Mouse (Mus musculus) hindbrain, embryonic 13.5 days (tissue): ENCODE measurements around the gene Slfn8. TPM values are rescaled to one million over a fixed set of nuclear protein-coding genes. Genes with fewer than 3 reads are reported as not detected.

Source experiments
- ATAC-seq: fragments of 200-750 bp; cut with Nextera tagmentation; 2 replicates; pipeline ENCODE4 v1.8.0; 2017; ENCODE audit warnings: moderate TSS enrichment; ENCODE audit not compliant: low FRiP score
- H3K27ac ChIP-seq: fragments of 300-500 bp; sonication (generic); 2 replicates; pipeline ENCODE4 v1.5.1; 2015; ENCODE audit warnings: inconsistent platforms, mild to moderate bottlenecking, moderate library complexity
- H3K27me3 ChIP-seq: fragments of 300-500 bp; sonication (generic); 2 replicates; pipeline ENCODE4 v1.6.1; 2015; ENCODE audit warnings: mild to moderate bottlenecking, inconsistent platforms
- H3K36me3 ChIP-seq: fragments of 300-500 bp; sonication (generic); 2 replicates; pipeline ENCODE4 v1.6.1; 2015; ENCODE audit warnings: mild to moderate bottlenecking, inconsistent platforms
- H3K4me1 ChIP-seq: fragments of 300-500 bp; sonication (generic); replicated peaks from 2 replicates; pipeline ENCODE4 v1.6.1; 2015; ENCODE audit warnings: inconsistent platforms
- H3K4me2 ChIP-seq: fragments of 300-500 bp; sonication (generic); 2 replicates; pipeline ENCODE4 v1.6.1; 2015; ENCODE audit warnings: inconsistent platforms, mild to moderate bottlenecking, moderate library complexity
- H3K4me3 ChIP-seq: fragments of 300-500 bp; sonication (generic); 2 replicates; pipeline ENCODE4 v1.5.1; 2015; ENCODE audit warnings: mild to moderate bottlenecking, inconsistent platforms
- H3K9ac ChIP-seq: fragments of 300-500 bp; sonication (generic); 2 replicates; pipeline ENCODE4 v1.6.1; 2015; ENCODE audit warnings: mild to moderate bottlenecking, inconsistent platforms
- H3K9me3 ChIP-seq: fragments of 300-500 bp; sonication (generic); 2 replicates; pipeline ENCODE4 v1.6.1; 2016; ENCODE audit warnings: inconsistent platforms
- WGBS: fragments of 180-500 bp; shearing (Covaris S2); methylation state at CpG from one replicate; pipeline ENCODE4 v1.1.7; 2015; 5-methylcytosine and 5-hydroxymethylcytosine counted together
- polyA plus RNA-seq: library from polyadenylated mRNA; unstranded; fragments of >200 nt; fragmentation: Nextera tagmentation; extraction: Ambion mirVana; gene quantifications from 2 replicates; pipeline ENCODE4 v1.2.1, GENCODE M21; 2015

Gene Slfn8
- polyA plus RNA-seq, result 0.10 and 0.35 TPM in 2 replicates

DNA sequence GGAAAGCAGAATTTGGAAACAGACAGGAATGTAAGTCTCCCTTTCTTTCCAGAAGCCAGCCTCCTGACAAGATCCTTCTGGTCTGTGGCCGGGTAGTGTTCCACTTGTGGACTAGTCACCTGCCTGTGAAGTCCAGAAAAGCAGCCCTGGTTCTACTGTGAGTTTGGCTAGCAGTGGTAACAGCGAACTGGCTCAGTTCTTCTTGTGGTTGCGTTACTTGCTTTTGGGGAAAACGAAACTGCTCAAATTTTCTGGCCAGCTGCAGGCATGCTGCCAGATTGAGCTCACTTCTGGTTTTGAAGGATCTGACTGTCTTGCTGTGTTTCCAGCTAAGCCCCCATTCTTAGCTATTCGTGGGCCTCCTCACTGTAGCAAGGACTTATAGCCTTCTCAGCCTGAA lies at the start of gene Slfn8:
TSS of gene Slfn8 (minus strand) at position 190 of the 400 bp plus-strand sequence.
- 82% methylated on average over 5 of the region's 5 CpGs for WGBS
- Histone ChIP-seq H3K9ac (no peak within 1 kb of the TSS), H3K27me3 (no peaks in the 10 kb centered on the region), H3K4me2 (no peak within 1 kb of the TSS), H3K9me3 (no peaks in the 10 kb centered on the region), H3K4me3 (no peak within 1 kb of the TSS), H3K36me3 (no peaks in the 10 kb centered on the region), H3K27ac (no peak within 1 kb of the TSS), H3K4me1 (no peaks in the 10 kb centered on the region)
- no peak for ATAC-seq

GRCm38 (mm10) chr11:83067982-83068694 lies 47.5 kb upstream of the Slfn8 start:
- peaks cover 7% of the 10 kb centered on the region; the same call in 1 of the 2 replicates for H3K27me3 ChIP-seq
- 73% methylated on average over 4 of the region's 4 CpGs for WGBS
- no peak overlapping the region for H3K27ac ChIP-seq
- H3K4me1 ChIP-seq, result no peaks in the 10 kb centered on the region
- no peak overlapping the region for H3K9ac ChIP-seq
- no peaks in the 10 kb centered on the region for H3K36me3 ChIP-seq
- H3K4me2 ChIP-seq, result no peak overlapping the region
- no peak overlapping the region for H3K4me3 ChIP-seq
- H3K9me3 ChIP-seq, result no peaks in the 10 kb centered on the region
- no peak for ATAC-seq

GRCm38 (mm10) chr11:83066640-83067531 lies 46.3 kb upstream of the Slfn8 start:
- Histone ChIP-seq H3K9me3 (no peaks in the 10 kb centered on the region), H3K27ac (no peak overlapping the region), H3K4me1 (no peaks in the 10 kb centered on the region), H3K4me3 (no peak overlapping the region), H3K27me3 (peaks cover 7% of the 10 kb centered on the region; the same call in 1 of the 2 replicates), H3K36me3 (no peaks in the 10 kb centered on the region), H3K9ac (no peak overlapping the region), H3K4me2 (no peak overlapping the region)
- WGBS, result 48% methylated on average over 11 of the region's 11 CpGs
- no peak for ATAC-seq

- no peak for ATAC-seq
- no peaks in the 10 kb centered on the region for H3K4me1 ChIP-seq
- no peaks in the 10 kb centered on the region for H3K9me3 ChIP-seq
- H3K36me3 ChIP-seq, result no peaks in the 10 kb centered on the region
- H3K27me3 ChIP-seq, result peaks cover 7% of the 10 kb centered on the region; the same call in 1 of the 2 replicates
- H3K27ac ChIP-seq, result no peak overlapping the region
- no peak overlapping the region for H3K4me3 ChIP-seq
- no peak overlapping the region for H3K4me2 ChIP-seq
- no peak overlapping the region for H3K9ac ChIP-seq
- WGBS, result 34% methylated on average over 6 of the region's 6 CpGs
Observed at GRCm38 (mm10) chr11:83065441-83066344, 45.1 kb upstream of the Slfn8 start.

GRCm38 (mm10) chr11:83064946-83065345 lies 44.3 kb upstream of the Slfn8 start, which contains the start of gene Slfn2:
Slfn2 (plus strand) TSS chr11:83065112.
- peaks cover 7% of the 10 kb centered on the region; the same call in 1 of the 2 replicates for H3K27me3 ChIP-seq
- no peak within 1 kb of the TSS for H3K27ac ChIP-seq
- H3K4me3 ChIP-seq, result no peak within 1 kb of the TSS
- H3K4me1 ChIP-seq, result no peaks in the 10 kb centered on the region
- 79% methylated on average over 2 of the region's 2 CpGs for WGBS
- H3K4me2 ChIP-seq, result no peak within 1 kb of the TSS
- no peak for ATAC-seq
- H3K9ac ChIP-seq, result no peak within 1 kb of the TSS
- H3K36me3 ChIP-seq, result no peaks in the 10 kb centered on the region
- no peaks in the 10 kb centered on the region for H3K9me3 ChIP-seq

GRCm38 (mm10) chr11:83063941-83064349 lies 43.3 kb upstream of the Slfn8 start:
- Histone ChIP-seq H3K4me2 (no peak overlapping the region), H3K4me1 (no peaks in the 10 kb centered on the region), H3K9me3 (no peaks in the 10 kb centered on the region), H3K36me3 (no peaks in the 10 kb centered on the region), H3K4me3 (no peak overlapping the region), H3K27me3 (peaks cover 7% of the 10 kb centered on the region; the same call in 1 of the 2 replicates), H3K27ac (no peak overlapping the region), H3K9ac (no peak overlapping the region)
- 70% methylated on average over 3 of the region's 3 CpGs for WGBS
- ATAC-seq, result no peak

GRCm38 (mm10) chr11:83063126-83063525 lies 42.5 kb upstream of the Slfn8 start:
- WGBS, result 79% methylated on average over 4 of the region's 4 CpGs
- Histone ChIP-seq H3K9me3 (no peaks in the 10 kb centered on the region), H3K27me3 (peaks cover 7% of the 10 kb centered on the region; the same call in 1 of the 2 replicates), H3K4me1 (no peaks in the 10 kb centered on the region), H3K4me2 (no peak overlapping the region), H3K9ac (no peak overlapping the region), H3K36me3 (no peaks in the 10 kb centered on the region), H3K27ac (no peak overlapping the region), H3K4me3 (no peak overlapping the region)
- no peak for ATAC-seq

DNA sequence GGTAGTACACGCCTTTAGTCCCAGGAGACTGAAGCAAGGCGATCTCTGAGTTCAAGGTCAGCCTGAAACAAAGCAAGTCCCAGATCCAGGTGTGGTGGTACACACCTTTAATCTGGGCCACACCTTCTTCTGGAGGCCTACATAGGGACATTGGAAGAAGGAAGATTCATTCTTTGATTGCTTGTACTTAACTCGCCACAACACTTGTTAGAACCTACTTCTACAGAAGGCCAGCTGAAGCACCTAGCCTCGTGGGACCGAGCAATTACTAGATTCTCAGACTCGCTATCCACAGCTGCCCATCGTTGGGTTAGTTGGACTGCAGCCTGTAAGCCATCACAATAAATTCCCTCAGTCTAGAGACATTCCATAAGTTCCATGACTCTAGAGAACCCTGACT lies 41.2 kb upstream of the Slfn8 start:
- Histone ChIP-seq H3K4me2 (no peak overlapping the region), H3K4me3 (no peak overlapping the region), H3K36me3 (no peaks in the 10 kb centered on the region), H3K27me3 (peaks cover 7% of the 10 kb centered on the region; the same call in 1 of the 2 replicates), H3K27ac (no peak overlapping the region), H3K9ac (no peak overlapping the region), H3K4me1 (no peaks in the 10 kb centered on the region), H3K9me3 (no peaks in the 10 kb centered on the region)
- no peak for ATAC-seq
- WGBS, result 92% methylated on average over 7 of the region's 7 CpGs

DNA sequence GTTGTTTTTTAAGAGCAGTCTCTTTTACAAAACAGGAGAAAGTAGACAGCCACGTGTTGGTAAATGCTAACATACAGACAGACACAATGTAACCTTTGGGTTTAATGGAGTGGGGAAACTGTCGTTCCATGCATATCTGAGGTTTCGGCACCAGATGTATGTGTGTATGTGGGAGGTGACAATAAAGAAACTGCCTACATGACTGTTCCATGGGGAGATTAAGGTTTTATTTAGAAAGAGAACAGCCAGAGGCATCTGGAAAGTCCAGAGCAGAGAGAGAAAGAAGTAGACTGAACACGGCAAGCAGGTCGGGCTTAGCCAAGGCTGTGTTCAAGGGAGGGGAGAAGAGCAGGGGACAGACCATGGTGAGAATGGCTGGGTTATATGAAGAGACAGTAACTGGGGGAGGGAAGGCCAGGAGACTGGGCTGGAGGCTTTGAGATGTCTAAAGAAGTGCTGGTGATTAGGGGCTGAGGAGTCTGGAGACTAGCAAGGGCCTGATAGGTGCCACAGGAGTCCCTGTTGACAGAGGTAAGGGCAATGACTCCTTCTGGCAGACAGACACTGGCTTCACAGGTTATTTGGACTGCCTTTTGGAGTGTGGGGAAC lies 39.9 kb upstream of the Slfn8 start:
- Histone ChIP-seq H3K36me3 (no peaks in the 10 kb centered on the region), H3K27me3 (peaks cover 7% of the 10 kb centered on the region; the same call in 1 of the 2 replicates), H3K4me3 (no peak overlapping the region), H3K4me2 (no peak overlapping the region), H3K9me3 (no peaks in the 10 kb centered on the region), H3K27ac (no peak overlapping the region), H3K4me1 (no peaks in the 10 kb centered on the region), H3K9ac (no peak overlapping the region)
- WGBS, result 81% methylated on average over 5 of the region's 5 CpGs
- no peak for ATAC-seq

GRCm38 (mm10) chr11:83057863-83058262 lies 37.3 kb upstream of the Slfn8 start:
- Histone ChIP-seq H3K27ac (no peak overlapping the region), H3K9me3 (no peaks in the 10 kb centered on the region), H3K4me2 (no peak overlapping the region), H3K4me3 (no peak overlapping the region), H3K4me1 (no peaks in the 10 kb centered on the region), H3K9ac (no peak overlapping the region), H3K27me3 (no peaks in the 10 kb centered on the region), H3K36me3 (no peaks in the 10 kb centered on the region)
- 5% methylated on average over 5 of the region's 5 CpGs for WGBS
- ATAC-seq, result no peak

DNA sequence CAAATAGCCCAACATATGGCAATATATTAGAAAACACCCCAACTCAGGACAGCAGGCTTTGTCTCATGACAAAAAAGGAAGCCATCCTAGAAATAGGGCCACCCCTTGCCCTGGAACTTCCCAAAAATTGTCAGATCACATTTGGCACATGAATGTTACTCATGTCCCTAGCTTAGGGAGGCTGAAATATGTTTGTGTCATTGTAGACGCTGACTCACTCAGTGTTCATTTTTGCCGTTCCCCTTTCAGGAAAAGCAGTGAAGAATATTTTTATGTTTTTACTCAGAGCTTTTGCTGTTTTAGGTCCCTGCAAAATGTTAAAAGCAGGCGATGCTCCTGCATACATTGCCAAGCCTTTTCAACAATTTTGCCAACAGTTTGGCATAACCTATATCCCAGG lies 25.0 kb upstream of the Slfn8 start:
- no peak overlapping the region for H3K4me3 ChIP-seq
- no peak overlapping the region for H3K27ac ChIP-seq
- peaks cover 13% of the 10 kb centered on the region for H3K27me3 ChIP-seq
- no peak overlapping the region for H3K9ac ChIP-seq
- H3K4me1 ChIP-seq, result peaks cover 6% of the 10 kb centered on the region
- no peaks in the 10 kb centered on the region for H3K36me3 ChIP-seq
- 93% methylated on average over 3 of the region's 3 CpGs for WGBS
- H3K4me2 ChIP-seq, result no peak overlapping the region
- ATAC-seq, result no peak
- H3K9me3 ChIP-seq, result no peaks in the 10 kb centered on the region
